In the genomic region with DNA sequence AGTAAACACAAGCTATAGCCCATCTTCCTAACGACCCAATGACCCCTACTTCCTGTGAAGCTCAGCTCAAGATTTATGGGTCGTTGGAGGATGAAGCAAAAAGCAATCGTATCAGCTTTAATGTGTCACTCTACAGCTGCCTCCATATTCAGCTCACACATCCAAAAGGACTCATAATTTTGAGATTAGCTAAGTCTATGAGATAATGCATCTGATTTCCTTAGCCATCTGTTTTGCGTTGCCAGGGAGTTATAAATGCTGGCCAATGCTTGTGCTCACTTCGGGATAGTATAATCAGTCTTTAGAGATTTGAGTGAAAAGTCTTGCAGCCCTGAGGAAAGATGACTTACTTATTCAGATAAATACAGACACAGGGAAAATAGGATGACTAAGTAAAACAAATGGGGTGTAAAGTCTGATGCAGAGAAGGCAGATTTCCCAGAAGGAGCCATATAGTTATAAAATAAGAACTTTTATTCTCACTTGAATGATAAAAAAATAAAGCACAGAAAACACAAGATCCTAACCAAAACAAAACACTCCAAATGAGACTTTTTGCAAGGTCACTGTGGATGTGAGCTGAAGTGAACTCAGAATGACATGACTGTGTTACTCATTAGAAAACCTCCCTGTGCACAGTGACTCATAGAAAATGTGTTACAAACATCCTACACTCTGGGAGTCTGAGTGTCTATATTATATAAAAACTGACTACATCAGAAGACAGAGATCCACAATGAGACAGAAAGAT, we compare ENCODE assay signal across 9 mouse cellular contexts.
DNase-seq lines count a peak whose midpoint lies in the region; ATAC-seq lines count a peak whose summit lies in the region.
"Had no signal": no experiment of that assay in that cellular context is flagged by ENCODE, and none has a peak within 500 bp of the region (broad histone marks: within the 10 kb centered on the region; RNA-seq: fewer than 3 reads in every experiment).

No protein-coding gene starts in this region.

- peak; percentile 99 for ATAC-seq in frontal cortex, adult (ENCODE audit: low TSS enrichment)
- ATAC-seq in forebrain, embryonic 14.5 days = no peak

- no peak overlapping the region for H3K9ac ChIP-seq in forebrain, embryonic 14.5 days (ENCODE audit: low read length)

- H3K4me1 ChIP-seq in forebrain, embryonic 14.5 days (ENCODE audit: control insufficient read depth, insufficient read depth, low read length) = no peaks in the 10 kb centered on the region

- no peak for DNase-seq in frontal cortex, postnatal 25 days (ENCODE audit: low spot score in 2 of 2)
- DNase-seq in layer of hippocampus, adult 11-12 months (ENCODE audit: low spot score) = peak; percentile 4
- DNase-seq in layer of hippocampus, postnatal 25 days (ENCODE audit: extremely low spot score in 1 of 2, low spot score in 1 of 2) = no peak
- DNase-seq in 3134 (ENCODE audit: extremely low read depth, insufficient read length, low spot score) = peak; percentile 11
- DNase-seq in embryo, embryonic 11.5 days (ENCODE audit: low read depth, low spot score) = peak; percentile 3
- DNase-seq in ovary, postnatal 36 days (ENCODE audit: low spot score) = no peak
- no peak for DNase-seq in forebrain, embryonic 14.5 days (ENCODE audit: low spot score)
- DNase-seq: kidney, postnatal 10 days had no signal

- no peaks in the 10 kb centered on the region for H3K36me3 ChIP-seq in forebrain, embryonic 14.5 days (ENCODE audit: control insufficient read depth, insufficient read depth, low read length)

- no peak overlapping the region for H3K27ac ChIP-seq in forebrain, embryonic 14.5 days (ENCODE audit: low read depth, low read length)

- WGBS in forebrain, embryonic 14.5 days = 81% methylated on average over 5 of the region's 5 CpGs

- H3K9me3 ChIP-seq in forebrain, embryonic 14.5 days (replicated peaks; ENCODE audit: control insufficient read depth, low read length) = no peaks in the 10 kb centered on the region

- no peak overlapping the region for H3K4me3 ChIP-seq in forebrain, embryonic 14.5 days (ENCODE audit: low read depth, low read length)

- H3K27me3 ChIP-seq in forebrain, embryonic 14.5 days (replicated peaks; ENCODE audit: control insufficient read depth, insufficient read depth, low read length) = no peaks in the 10 kb centered on the region

- no peak overlapping the region for H3K4me2 ChIP-seq in forebrain, embryonic 14.5 days (ENCODE audit: low read length)

Comparison
In these comparisons a context has a peak if more than half of its experiments do, and no peak if none do; other contexts are left out.
1. DNase-seq: peak in layer of hippocampus, adult 11-12 months (single experiment), 3134 (single experiment) and embryo, embryonic 11.5 days (single experiment); none in frontal cortex, postnatal 25 days (0 of 2), layer of hippocampus, postnatal 25 days (0 of 2), ovary, postnatal 36 days (single experiment) and forebrain, embryonic 14.5 days (single experiment).